Mouse (Mus musculus) limb, embryonic 15.5 days (tissue): Measurements from ENCODE around the gene Slc35f3. TPM values are rescaled to one million over a fixed set of nuclear protein-coding genes. Genes with fewer than 3 reads are reported as not detected.

Experiments
- ATAC-seq: fragments of 200-750 bp; cut with Nextera tagmentation; 2 replicates; pipeline ENCODE4 v1.8.0; 2017; ENCODE audit warnings: low read depth, moderate TSS enrichment; ENCODE audit not compliant: insufficient number of reproducible peaks, low FRiP score, low TSS enrichment
- H3K27ac ChIP-seq: fragments of 300-500 bp; sonication (generic); 2 replicates; pipeline ENCODE4 v1.5.1; 2015; ENCODE audit warnings: moderate library complexity, mild to moderate bottlenecking, inconsistent platforms
- H3K27me3 ChIP-seq: fragments of 300-500 bp; sonication (generic); 2 replicates; pipeline ENCODE4 v1.6.1; 2015; ENCODE audit warnings: inconsistent platforms
- H3K36me3 ChIP-seq: fragments of 300-500 bp; sonication (generic); 2 replicates; pipeline ENCODE4 v1.6.1; 2015; ENCODE audit warnings: inconsistent platforms
- H3K4me1 ChIP-seq: fragments of 300-500 bp; sonication (generic); 2 replicates; pipeline ENCODE4 v1.6.1; 2015; ENCODE audit warnings: inconsistent platforms
- H3K4me2 ChIP-seq: fragments of 300-500 bp; sonication (generic); 2 replicates; pipeline ENCODE4 v1.6.1; 2015; ENCODE audit warnings: mild to moderate bottlenecking, inconsistent platforms
- H3K4me3 ChIP-seq: fragments of 300-500 bp; sonication (generic); 2 replicates; pipeline ENCODE4 v1.5.1; 2015; ENCODE audit warnings: mild to moderate bottlenecking, inconsistent platforms
- H3K9ac ChIP-seq: fragments of 300-500 bp; sonication (generic); 2 replicates; pipeline ENCODE4 v1.6.1; 2015; ENCODE audit warnings: inconsistent platforms
- H3K9me3 ChIP-seq: fragments of 300-500 bp; sonication (generic); 2 replicates; pipeline ENCODE4 v1.6.1; 2016; ENCODE audit warnings: inconsistent platforms
- WGBS: fragments of 180-500 bp; shearing (Covaris S2); methylation state at CpG from one replicate; pipeline ENCODE4 v1.1.7; 2015; 5-methylcytosine and 5-hydroxymethylcytosine counted together
- polyA plus RNA-seq: library from polyadenylated mRNA; unstranded; fragments of >200 nt; fragmentation: Nextera tagmentation; extraction: Ambion mirVana; gene quantifications from 2 replicates; pipeline ENCODE4 v1.2.1, GENCODE M21; 2015

The Slc35f3 gene
- polyA plus RNA-seq, 1 experiment from 2014 or later = 1.9 TPM

- no peak overlapping the region for H3K9ac ChIP-seq
- no peak overlapping the region for H3K4me3 ChIP-seq
- no peaks in the 10 kb centered on the region for H3K27me3 ChIP-seq
- no peaks in the 10 kb centered on the region for H3K9me3 ChIP-seq
- ATAC-seq = no peak
- WGBS = 83% methylated on average over 3 of the region's 3 CpGs
- H3K27ac ChIP-seq = no peak overlapping the region
- H3K36me3 ChIP-seq = no peaks in the 10 kb centered on the region
- H3K4me2 ChIP-seq = no peak overlapping the region
- H3K4me1 ChIP-seq = peaks cover 9% of the 10 kb centered on the region
Observed at GRCm38 (mm10) chr8:126339357-126339756, 41.0 kb downstream of the Slc35f3 start.

- Histone ChIP-seq H3K4me3 (no peak overlapping the region), H3K9me3 (no peaks in the 10 kb centered on the region), H3K27ac (peak overlapping the region; percentile 54), H3K4me2 (no peak overlapping the region), H3K4me1 (peaks cover 9% of the 10 kb centered on the region), H3K9ac (no peak overlapping the region), H3K36me3 (no peaks in the 10 kb centered on the region), H3K27me3 (no peaks in the 10 kb centered on the region; the same call in 1 of the 2 replicates)
- 3% methylated on average over 1 of the region's 1 CpGs for WGBS
- ATAC-seq = peak; percentile 56
Observed at GRCm38 (mm10) chr8:126341200-126341599, 42.8 kb downstream of the Slc35f3 start.

- no peak overlapping the region for H3K4me2 ChIP-seq
- H3K9ac ChIP-seq = no peak overlapping the region
- H3K4me3 ChIP-seq = no peak overlapping the region
- ATAC-seq = no peak
- H3K36me3 ChIP-seq = no peaks in the 10 kb centered on the region
- H3K27ac ChIP-seq = no peak overlapping the region
- H3K4me1 ChIP-seq = peaks cover 9% of the 10 kb centered on the region
- no peaks in the 10 kb centered on the region for H3K9me3 ChIP-seq
- H3K27me3 ChIP-seq = no peaks in the 10 kb centered on the region; the same call in 1 of the 2 replicates
- 80% methylated on average over 5 of the region's 5 CpGs for WGBS
Observed at GRCm38 (mm10) chr8:126343427-126343826, 45.1 kb downstream of the Slc35f3 start.

- no peak overlapping the region; the same call in 1 of the 2 replicates for H3K27ac ChIP-seq
- H3K27me3 ChIP-seq = no peaks in the 10 kb centered on the region; the same call in 1 of the 2 replicates
- H3K36me3 ChIP-seq = no peaks in the 10 kb centered on the region
- ATAC-seq = no peak
- peaks cover 9% of the 10 kb centered on the region for H3K4me1 ChIP-seq
- no peak overlapping the region for H3K4me2 ChIP-seq
- H3K9me3 ChIP-seq = no peaks in the 10 kb centered on the region
- no peak overlapping the region for H3K4me3 ChIP-seq
- 57% methylated on average over 4 of the region's 4 CpGs for WGBS
- H3K9ac ChIP-seq = no peak overlapping the region
Observed at GRCm38 (mm10) chr8:126345100-126345499, 46.7 kb downstream of the Slc35f3 start.

- 64% methylated on average over 1 of the region's 1 CpGs for WGBS
- ATAC-seq = no peak
Observed at GRCm38 (mm10) chr8:126353259-126353658, 54.9 kb downstream of the Slc35f3 start.

GRCm38 (mm10) chr8:126357946-126358345 is 59.6 kb downstream of the Slc35f3 start:
- no peak overlapping the region for H3K4me3 ChIP-seq
- ATAC-seq = no peak
- H3K4me1 ChIP-seq = peaks cover 4% of the 10 kb centered on the region; the same call in 1 of the 2 replicates
- WGBS = 35% methylated on average over 3 of the region's 3 CpGs
- no peak overlapping the region for H3K27ac ChIP-seq
- no peak overlapping the region for H3K4me2 ChIP-seq
- H3K9me3 ChIP-seq = no peaks in the 10 kb centered on the region
- H3K36me3 ChIP-seq = no peaks in the 10 kb centered on the region
- no peaks in the 10 kb centered on the region for H3K27me3 ChIP-seq
- no peak overlapping the region for H3K9ac ChIP-seq

More at GRCm38 (mm10) chr8:126353259-126353658, 54.9 kb downstream of the Slc35f3 start:
- H3K4me2 ChIP-seq = no peak overlapping the region
- H3K27me3 ChIP-seq = no peaks in the 10 kb centered on the region
- H3K4me3 ChIP-seq = no peak overlapping the region
- peaks cover 4% of the 10 kb centered on the region; the same call in 1 of the 2 replicates for H3K4me1 ChIP-seq
- no peak overlapping the region for H3K9ac ChIP-seq
- H3K36me3 ChIP-seq = no peaks in the 10 kb centered on the region
- H3K9me3 ChIP-seq = no peaks in the 10 kb centered on the region
- no peak overlapping the region for H3K27ac ChIP-seq

GRCm38 (mm10) chr8:126359296-126359695 is 60.9 kb downstream of the Slc35f3 start:
- Histone ChIP-seq H3K9ac (no peak overlapping the region), H3K4me1 (peaks cover 4% of the 10 kb centered on the region; the same call in 1 of the 2 replicates), H3K36me3 (no peaks in the 10 kb centered on the region), H3K9me3 (no peaks in the 10 kb centered on the region), H3K27me3 (no peaks in the 10 kb centered on the region), H3K4me2 (no peak overlapping the region), H3K27ac (no peak overlapping the region), H3K4me3 (no peak overlapping the region)
- 77% methylated on average over 6 of the region's 6 CpGs for WGBS
- no peak for ATAC-seq

- Histone ChIP-seq H3K9me3 (no peaks in the 10 kb centered on the region), H3K27ac (no peak overlapping the region), H3K4me2 (no peak overlapping the region), H3K9ac (no peak overlapping the region), H3K4me3 (no peak overlapping the region), H3K27me3 (no peaks in the 10 kb centered on the region), H3K36me3 (no peaks in the 10 kb centered on the region), H3K4me1 (peaks cover 4% of the 10 kb centered on the region; the same call in 1 of the 2 replicates)
- WGBS = 67% methylated on average over 11 of the region's 11 CpGs
- no peak for ATAC-seq
Observed at GRCm38 (mm10) chr8:126360106-126360505, 61.7 kb downstream of the Slc35f3 start.

- Histone ChIP-seq H3K4me2 (no peak overlapping the region), H3K9me3 (no peaks in the 10 kb centered on the region), H3K4me3 (no peak overlapping the region), H3K9ac (no peak overlapping the region), H3K36me3 (no peaks in the 10 kb centered on the region), H3K27me3 (no peaks in the 10 kb centered on the region), H3K27ac (no peak overlapping the region), H3K4me1 (no peaks in the 10 kb centered on the region)
- WGBS = 61% methylated on average over 5 of the region's 5 CpGs
- ATAC-seq = no peak
Observed at GRCm38 (mm10) chr8:126360701-126361100, 62.3 kb downstream of the Slc35f3 start.

- Histone ChIP-seq H3K9ac (no peak overlapping the region), H3K27me3 (no peaks in the 10 kb centered on the region), H3K4me1 (no peaks in the 10 kb centered on the region), H3K27ac (no peak overlapping the region), H3K4me2 (no peak overlapping the region), H3K4me3 (no peak overlapping the region), H3K36me3 (no peaks in the 10 kb centered on the region), H3K9me3 (no peaks in the 10 kb centered on the region)
- ATAC-seq = no peak
- WGBS = 67% methylated on average over 3 of the region's 3 CpGs
Observed at GRCm38 (mm10) chr8:126366251-126366650, 67.9 kb downstream of the Slc35f3 start.

GRCm38 (mm10) chr8:126368349-126369054 is 70.1 kb downstream of the Slc35f3 start:
- Histone ChIP-seq H3K27me3 (no peaks in the 10 kb centered on the region), H3K9ac (no peak overlapping the region), H3K9me3 (no peaks in the 10 kb centered on the region), H3K4me2 (no peak overlapping the region), H3K27ac (no peak overlapping the region), H3K4me1 (no peaks in the 10 kb centered on the region), H3K4me3 (no peak overlapping the region), H3K36me3 (no peaks in the 10 kb centered on the region)
- no peak for ATAC-seq
- 68% methylated on average over 10 of the region's 10 CpGs for WGBS

GRCm38 (mm10) chr8:126371871-126372270 is 73.5 kb downstream of the Slc35f3 start:
- 72% methylated on average over 3 of the region's 3 CpGs for WGBS
- Histone ChIP-seq H3K9ac (no peak overlapping the region), H3K4me2 (no peak overlapping the region), H3K9me3 (no peaks in the 10 kb centered on the region), H3K36me3 (no peaks in the 10 kb centered on the region), H3K4me1 (no peaks in the 10 kb centered on the region), H3K4me3 (no peak overlapping the region), H3K27me3 (peaks cover 4% of the 10 kb centered on the region), H3K27ac (no peak overlapping the region)
- no peak for ATAC-seq
